Mouse (Mus musculus) forebrain, embryonic 14.5 days (tissue): Measurements from ENCODE around the gene Hoxd10. TPM values are rescaled to one million over a fixed set of nuclear protein-coding genes. Genes with fewer than 3 reads are reported as not detected.

ENCODE experiments used
- ATAC-seq: fragments of 200-750 bp; cut with Nextera tagmentation; 2 replicates; pipeline ENCODE4 v1.8.0; 2017; ENCODE audit warnings: mild to moderate bottlenecking, moderate library complexity
- DNase-seq: peaks from one replicate; pipeline ENCODE4 v3.0.0-alpha.2; 2015; ENCODE audit warnings: low spot score
- H3K27ac ChIP-seq: fragments of 300-500 bp; sonication (generic); 2 replicates; pipeline ENCODE4 v1.5.1; 2014; ENCODE audit warnings: low read depth, mild to moderate bottlenecking, control low read depth, low read length, moderate library complexity
- H3K27me3 ChIP-seq: fragments of 300-500 bp; sonication (generic); replicated peaks from 2 replicates; pipeline ENCODE4 v1.6.1; 2014; ENCODE audit warnings: low read length, control low read depth, mixed read lengths; ENCODE audit not compliant: control insufficient read depth, insufficient read depth
- H3K36me3 ChIP-seq: fragments of 300-500 bp; sonication (generic); 2 replicates; pipeline ENCODE4 v1.6.1; 2014; ENCODE audit warnings: low read length, control low read depth; ENCODE audit not compliant: control insufficient read depth, insufficient read depth
- H3K4me1 ChIP-seq: fragments of 300-500 bp; sonication (generic); 2 replicates; pipeline ENCODE4 v1.6.1; 2014; ENCODE audit warnings: antibody characterized with exemption, low read length, control low read depth; ENCODE audit not compliant: control insufficient read depth, insufficient read depth
- H3K4me2 ChIP-seq: fragments of 300-500 bp; sonication (generic); 2 replicates; pipeline ENCODE4 v1.6.1; 2014; ENCODE audit warnings: mild to moderate bottlenecking, control low read depth, low read length
- H3K4me3 ChIP-seq: fragments of 300-500 bp; sonication (generic); 2 replicates; pipeline ENCODE4 v1.5.1; 2014; ENCODE audit warnings: low read depth, low read length, control low read depth
- H3K9ac ChIP-seq: fragments of 300-500 bp; sonication (generic); 2 replicates; pipeline ENCODE4 v1.6.1; 2014; ENCODE audit warnings: mild to moderate bottlenecking, low read length, control low read depth, moderate library complexity
- H3K9me3 ChIP-seq: fragments of 300-500 bp; sonication (generic); replicated peaks from 2 replicates; pipeline ENCODE4 v1.6.1; 2016; ENCODE audit warnings: low read length, control low read depth, mixed read lengths; ENCODE audit not compliant: control insufficient read depth
- WGBS: fragments of 180-500 bp; shearing (Covaris S2); extraction: QIAGEN DNeasy Blood & Tissue Kit; methylation state at CpG from one replicate; pipeline ENCODE4 v1.1.7; 2014; 5-methylcytosine and 5-hydroxymethylcytosine counted together
- polyA plus RNA-seq: library from polyadenylated mRNA; unstranded; fragments of >200 nt; fragmentation: Nextera tagmentation; extraction: Ambion mirVana; gene quantifications from 2 replicates; pipeline ENCODE4 v1.2.1, GENCODE M21; 2014

Hoxd10 gene
- polyA plus RNA-seq, 1 experiment from 2014 or later, result not detected

GRCm38 (mm10) chr2:74698201-74699052 lies 6.7 kb downstream of the Hoxd10 start:
- Histone ChIP-seq H3K27ac (no peak overlapping the region), H3K36me3 (no peaks in the 10 kb centered on the region), H3K27me3 (peaks cover 96% of the 10 kb centered on the region), H3K4me2 (peak overlapping the region; percentile 48), H3K9me3 (no peaks in the 10 kb centered on the region), H3K4me3 (peak overlapping the region; percentile 23), H3K9ac (no peak overlapping the region), H3K4me1 (peaks cover 8% of the 10 kb centered on the region; the same call in 1 of the 2 replicates)
- ATAC-seq (peak; percentile 56; the same call in 1 of the 2 replicates), DNase-seq (no peak)
- WGBS, result 1% methylated on average over 74 of the region's 86 CpGs

GRCm38 (mm10) chr2:74699053-74699430 lies 7.3 kb downstream of the Hoxd10 start:
- H3K27ac ChIP-seq, result no peak overlapping the region
- H3K27me3 ChIP-seq, result peaks cover 96% of the 10 kb centered on the region
- ATAC-seq, result no peak
- WGBS, result under 1% methylated on average over 17 of the region's 17 CpGs
- H3K4me1 ChIP-seq, result peaks cover 8% of the 10 kb centered on the region; the same call in 1 of the 2 replicates
- no peaks in the 10 kb centered on the region for H3K9me3 ChIP-seq
- H3K4me2 ChIP-seq, result no peak overlapping the region
- H3K9ac ChIP-seq, result no peak overlapping the region
- DNase-seq, result no peak
- no peaks in the 10 kb centered on the region for H3K36me3 ChIP-seq
- H3K4me3 ChIP-seq, result no peak overlapping the region

GRCm38 (mm10) chr2:74699664-74700545 lies 8.2 kb downstream of the Hoxd10 start:
- WGBS, result under 1% methylated on average over 23 of the region's 23 CpGs

GRCm38 (mm10) chr2:74700546-74701112 lies 8.9 kb downstream of the Hoxd10 start:
- H3K4me3 ChIP-seq, result no peak overlapping the region
- H3K27ac ChIP-seq, result no peak overlapping the region
- H3K9ac ChIP-seq, result no peak overlapping the region
- H3K4me1 ChIP-seq, result peaks cover 12% of the 10 kb centered on the region; the same call in 1 of the 2 replicates
- no peak for ATAC-seq
- no peak overlapping the region for H3K4me2 ChIP-seq
- H3K36me3 ChIP-seq, result no peaks in the 10 kb centered on the region
- WGBS, result 1% methylated on average over 22 of the region's 22 CpGs
- H3K27me3 ChIP-seq, result peaks cover 96% of the 10 kb centered on the region
- H3K9me3 ChIP-seq, result no peaks in the 10 kb centered on the region
- no peak for DNase-seq

More at GRCm38 (mm10) chr2:74699664-74700545, 8.2 kb downstream of the Hoxd10 start:
- Histone ChIP-seq H3K27me3 (peaks cover 96% of the 10 kb centered on the region), H3K4me2 (no peak overlapping the region), H3K36me3 (no peaks in the 10 kb centered on the region), H3K9ac (no peak overlapping the region), H3K27ac (no peak overlapping the region), H3K4me3 (no peak overlapping the region), H3K4me1 (peaks cover 9% of the 10 kb centered on the region; the same call in 1 of the 2 replicates), H3K9me3 (no peaks in the 10 kb centered on the region)
- ATAC-seq, result no peak
- DNase-seq, result no peak

- H3K9me3 ChIP-seq, result no peaks in the 10 kb centered on the region
- H3K9ac ChIP-seq, result no peak overlapping the region
- DNase-seq (peak; percentile 90), ATAC-seq (no peak)
- peaks cover 12% of the 10 kb centered on the region; the same call in 1 of the 2 replicates for H3K4me1 ChIP-seq
- no peak overlapping the region for H3K4me2 ChIP-seq
- H3K4me3 ChIP-seq, result no peak overlapping the region
- H3K36me3 ChIP-seq, result no peaks in the 10 kb centered on the region
- H3K27me3 ChIP-seq, result peaks cover 96% of the 10 kb centered on the region
- WGBS, result 12% methylated on average over 17 of the region's 17 CpGs
- H3K27ac ChIP-seq, result no peak overlapping the region
These were observed 10.5 kb downstream of the Hoxd10 start for GRCm38 (mm10) chr2:74701949-74702819.

- no peak for ATAC-seq
- 10% methylated on average over 6 of the region's 6 CpGs for WGBS
- Histone ChIP-seq H3K27ac (no peak overlapping the region), H3K4me3 (no peak overlapping the region), H3K9me3 (no peaks in the 10 kb centered on the region), H3K36me3 (no peaks in the 10 kb centered on the region), H3K9ac (no peak overlapping the region), H3K4me1 (peaks cover 10% of the 10 kb centered on the region; the same call in 1 of the 2 replicates), H3K27me3 (peaks cover 96% of the 10 kb centered on the region), H3K4me2 (no peak overlapping the region)
- DNase-seq, result no peak
These were observed 11.1 kb downstream of the Hoxd10 start for GRCm38 (mm10) chr2:74702820-74703219.

- Histone ChIP-seq H3K4me1 (peaks cover 5% of the 10 kb centered on the region; the same call in 1 of the 2 replicates), H3K4me2 (no peak overlapping the region), H3K27ac (no peak overlapping the region), H3K4me3 (no peak overlapping the region), H3K36me3 (no peaks in the 10 kb centered on the region), H3K27me3 (peaks cover 96% of the 10 kb centered on the region), H3K9ac (no peak overlapping the region), H3K9me3 (no peaks in the 10 kb centered on the region)
- ATAC-seq (no peak), DNase-seq (no peak)
- 2% methylated on average over 10 of the region's 10 CpGs for WGBS
These were observed 11.6 kb downstream of the Hoxd10 start for GRCm38 (mm10) chr2:74703317-74703716.
